Mouse (Mus musculus) midbrain, postnatal 0 days (tissue): Measurements from ENCODE around the gene Pofut1. TPM values are rescaled to one million over a fixed set of nuclear protein-coding genes. Genes with fewer than 3 reads are reported as not detected.

Experiments
- ATAC-seq: fragments of 200-750 bp; cut with Nextera tagmentation; 2 replicates; pipeline ENCODE4 v1.8.0; 2017; ENCODE audit warnings: moderate number of reproducible peaks, mild to moderate bottlenecking, moderate TSS enrichment, moderate library complexity; ENCODE audit not compliant: low FRiP score
- DNase-seq: peaks from one replicate; pipeline ENCODE4 v3.0.0-alpha.2; 2015; ENCODE audit warnings: low spot score
- H3K27ac ChIP-seq: fragments of 300-500 bp; sonication (generic); 2 replicates; pipeline ENCODE4 v1.5.1; 2014; ENCODE audit warnings: low read depth, mild to moderate bottlenecking, low read length, mixed read lengths
- H3K27me3 ChIP-seq: fragments of 300-500 bp; sonication (generic); 2 replicates; pipeline ENCODE4 v1.6.1; 2014; ENCODE audit warnings: low read length, control low read depth, mixed read lengths; ENCODE audit not compliant: insufficient read depth
- H3K36me3 ChIP-seq: fragments of 300-500 bp; sonication (generic); 2 replicates; pipeline ENCODE4 v1.6.1; 2014; ENCODE audit warnings: low read length, control low read depth, mixed read lengths; ENCODE audit not compliant: insufficient read depth
- H3K4me1 ChIP-seq: fragments of 300-500 bp; sonication (generic); 2 replicates; pipeline ENCODE4 v1.6.1; 2014; ENCODE audit warnings: mild to moderate bottlenecking, control low read depth, antibody characterized with exemption, low read length, mixed read lengths; ENCODE audit not compliant: insufficient read depth
- H3K4me2 ChIP-seq: fragments of 300-500 bp; sonication (generic); 2 replicates; pipeline ENCODE4 v1.6.1; 2014; ENCODE audit warnings: low read depth, mild to moderate bottlenecking, low read length, mixed read lengths; ENCODE audit not compliant: poor library complexity, severe bottlenecking
- H3K4me3 ChIP-seq: fragments of 300-500 bp; sonication (generic); 2 replicates; pipeline ENCODE4 v1.5.1; 2014; ENCODE audit warnings: low read depth, mild to moderate bottlenecking, low read length, moderate library complexity
- H3K9ac ChIP-seq: fragments of 300-500 bp; sonication (generic); replicated peaks from 2 replicates; pipeline ENCODE4 v1.6.1; 2014; ENCODE audit warnings: mild to moderate bottlenecking, low read length, moderate library complexity, mixed read lengths; ENCODE audit not compliant: poor library complexity, severe bottlenecking
- H3K9me3 ChIP-seq: fragments of 300-500 bp; sonication (generic); 2 replicates; pipeline ENCODE4 v1.6.1; 2016; ENCODE audit warnings: low read length, control low read depth
- CTCF ChIP-seq: IDR thresholded peaks from 2 replicates; pipeline ENCODE4 v1.5.1; 2016; ENCODE audit warnings: antibody characterized with exemption, mild to moderate bottlenecking
- WGBS: fragments of 180-500 bp; shearing (Covaris S2); extraction: QIAGEN DNeasy Blood & Tissue Kit; methylation state at CpG from one replicate; pipeline ENCODE4 v1.1.7; 2014; 5-methylcytosine and 5-hydroxymethylcytosine counted together
- polyA plus RNA-seq: library from polyadenylated mRNA; unstranded; fragments of >200 nt; fragmentation: Nextera tagmentation; extraction: Ambion mirVana; gene quantifications from 2 replicates; pipeline ENCODE4 v1.2.1, GENCODE M21; 2015
- total RNA-seq: library from RNA; depleted of rRNA; stranded (reverse); fragments of >200 nt; gene quantifications from 2 replicates; pipeline ENCODE4 v1.2.3, GENCODE M21; 2014

The Pofut1 gene
- total and polyA plus RNA-seq, 2 experiments from 2014 or later: 4.6 to 18.8 TPM

DNA sequence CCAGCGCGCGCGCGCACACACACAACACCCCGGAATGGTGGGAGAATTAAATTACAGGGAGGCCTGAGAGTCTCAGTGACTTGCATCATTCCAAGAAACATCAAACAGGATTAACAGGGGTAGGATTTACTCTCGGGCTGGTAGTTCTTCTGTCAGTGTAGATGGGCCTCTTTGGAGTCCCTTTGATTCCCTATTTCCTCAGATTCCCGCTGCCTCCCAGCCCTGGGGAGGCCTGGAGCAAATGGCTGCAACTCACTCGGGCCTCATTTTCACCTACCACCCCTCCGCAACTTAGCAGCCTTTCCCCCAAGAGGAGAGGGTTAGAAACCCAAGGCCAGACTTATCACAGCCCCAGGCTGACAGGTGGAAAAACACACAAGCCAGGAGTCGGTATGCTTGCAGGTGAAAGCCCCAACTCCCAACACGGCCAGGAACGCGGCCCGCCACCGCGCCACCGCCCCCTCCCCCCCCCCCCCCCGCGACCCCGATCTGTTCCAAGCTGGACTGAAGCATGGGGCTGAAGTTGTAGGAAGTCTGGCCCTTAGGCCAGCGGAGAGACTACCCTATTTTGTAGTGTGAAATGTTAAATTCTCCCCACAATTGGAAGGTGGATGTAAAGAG is 1.4 kb upstream of the Pofut1 start:
- Histone ChIP-seq H3K27me3 (no peaks in the 10 kb centered on the region), H3K9me3 (no peaks in the 10 kb centered on the region), H3K9ac (peak overlapping the region; percentile 97), H3K4me3 (peak overlapping the region; percentile 94), H3K4me1 (peaks cover 19% of the 10 kb centered on the region), H3K4me2 (peak overlapping the region; percentile 87), H3K36me3 (peaks cover 12% of the 10 kb centered on the region), H3K27ac (peak overlapping the region; percentile 38; the same call in 1 of the 2 replicates)
- TF ChIP-seq CTCF: no peak
- peak; percentile 21 for DNase-seq
- no peak for ATAC-seq
- WGBS: 2% methylated on average over 22 of the region's 22 CpGs

DNA sequence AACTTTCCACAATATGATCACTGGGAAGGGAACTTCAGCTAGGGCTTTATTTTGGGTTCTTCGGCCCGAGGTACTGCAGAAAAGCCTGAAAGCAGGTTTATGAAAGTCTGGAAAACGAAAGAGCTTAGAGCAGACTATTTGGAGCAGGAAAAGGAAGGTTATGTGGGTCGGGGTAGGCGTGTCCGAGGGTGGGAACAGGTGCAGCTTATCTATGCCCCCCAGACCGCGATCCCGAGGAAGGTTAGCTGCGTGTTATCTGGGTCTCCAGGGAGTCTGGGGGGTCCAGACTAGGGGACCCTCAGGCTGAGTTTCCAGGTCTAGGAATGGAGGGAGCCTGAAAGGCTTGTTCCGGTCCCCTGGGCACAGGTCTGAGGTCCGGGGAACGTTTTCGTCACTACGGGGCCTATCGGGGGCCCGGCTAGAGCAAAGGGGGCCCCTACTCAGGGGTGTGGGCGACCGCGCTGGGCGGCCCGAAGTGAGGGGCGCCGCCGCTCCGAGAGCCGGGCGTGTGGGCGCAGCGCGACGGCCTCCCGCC is 565 bp upstream of the Pofut1 start:
- Histone ChIP-seq H3K36me3 (peaks cover 5% of the 10 kb centered on the region; the same call in 1 of the 2 replicates), H3K9ac (peak overlapping the region; percentile 97), H3K4me2 (peak overlapping the region; percentile 87), H3K4me1 (peaks cover 19% of the 10 kb centered on the region), H3K9me3 (no peaks in the 10 kb centered on the region), H3K27me3 (no peaks in the 10 kb centered on the region), H3K27ac (peak overlapping the region; percentile 82), H3K4me3 (peak overlapping the region; percentile 94)
- peak; percentile 74 for ATAC-seq
- no peak for TF ChIP-seq CTCF
- DNase-seq: no peak
- 0% methylated on average over 33 of the region's 33 CpGs for WGBS

DNA sequence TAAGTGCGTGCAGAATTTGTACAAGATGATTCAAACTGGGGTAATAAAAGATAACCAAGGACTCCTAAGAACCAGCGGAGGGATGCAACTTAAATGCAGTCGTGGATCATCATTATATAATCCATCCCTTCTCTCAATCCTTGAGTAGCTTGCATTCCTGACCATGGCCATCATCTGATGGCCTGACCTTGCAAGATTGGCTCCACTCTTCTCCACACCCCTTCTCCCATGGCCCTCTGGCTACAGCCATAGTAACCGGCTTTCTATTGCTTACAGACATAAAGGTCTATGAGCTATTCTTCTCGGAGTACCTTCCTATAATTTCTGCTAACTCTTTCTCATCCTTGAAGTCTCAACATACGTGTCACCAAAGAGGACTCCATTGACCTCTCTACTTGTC is 823 bp downstream of the Pofut1 start:
- Histone ChIP-seq H3K27me3 (no peaks in the 10 kb centered on the region), H3K4me3 (peak overlapping the region; percentile 94), H3K4me2 (peak overlapping the region; percentile 87), H3K9ac (no peak overlapping the region), H3K36me3 (no peaks in the 10 kb centered on the region), H3K27ac (no peak overlapping the region), H3K4me1 (peaks cover 19% of the 10 kb centered on the region), H3K9me3 (no peaks in the 10 kb centered on the region)
- DNase-seq: no peak
- TF ChIP-seq CTCF: no peak
- 63% methylated on average over 6 of the region's 6 CpGs for WGBS
- no peak for ATAC-seq

DNA sequence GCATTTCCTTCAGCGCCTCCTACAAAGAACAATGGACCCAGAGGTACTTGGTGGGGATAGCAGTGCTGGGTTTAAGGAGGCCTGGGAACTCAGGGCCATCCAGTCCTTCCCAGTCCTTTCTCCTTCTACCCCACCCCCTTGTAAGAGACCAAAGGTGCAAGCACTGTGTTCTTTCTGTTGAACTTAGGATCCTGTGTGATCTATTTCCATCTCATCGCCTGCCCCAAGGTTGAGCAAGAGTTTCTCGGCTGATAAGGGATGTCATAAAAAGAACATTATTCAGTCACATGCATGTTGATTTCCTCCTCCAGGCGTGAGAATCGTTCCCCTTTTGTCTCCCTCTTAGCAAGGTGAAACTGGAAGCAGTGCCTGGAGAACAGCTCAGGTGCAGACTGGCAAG is 8.4 kb downstream of the Pofut1 start:
- no peak for ATAC-seq
- H3K9me3 ChIP-seq: no peaks in the 10 kb centered on the region
- no peak for TF ChIP-seq CTCF
- peaks cover 18% of the 10 kb centered on the region for H3K36me3 ChIP-seq
- H3K9ac ChIP-seq: no peak overlapping the region
- no peak for DNase-seq
- no peak overlapping the region for H3K4me2 ChIP-seq
- whole genome bisulfite sequencing: 92% methylated on average over 5 of the region's 5 CpGs
- H3K4me3 ChIP-seq: no peak overlapping the region
- H3K27ac ChIP-seq: no peak overlapping the region
- no peaks in the 10 kb centered on the region for H3K27me3 ChIP-seq
- no peaks in the 10 kb centered on the region for H3K4me1 ChIP-seq

- Histone ChIP-seq H3K4me3 (no peak overlapping the region), H3K4me2 (no peak overlapping the region), H3K9me3 (no peaks in the 10 kb centered on the region), H3K27ac (no peak overlapping the region), H3K36me3 (peaks cover 27% of the 10 kb centered on the region), H3K9ac (no peak overlapping the region), H3K4me1 (no peaks in the 10 kb centered on the region), H3K27me3 (no peaks in the 10 kb centered on the region)
- ATAC-seq: no peak
- TF ChIP-seq CTCF: no peak
- DNase-seq: no peak
- 95% methylated on average over 2 of the region's 2 CpGs for WGBS
These were observed 15.3 kb downstream of the Pofut1 start for GRCm38 (mm10) chr2:153256604-153257003.

DNA sequence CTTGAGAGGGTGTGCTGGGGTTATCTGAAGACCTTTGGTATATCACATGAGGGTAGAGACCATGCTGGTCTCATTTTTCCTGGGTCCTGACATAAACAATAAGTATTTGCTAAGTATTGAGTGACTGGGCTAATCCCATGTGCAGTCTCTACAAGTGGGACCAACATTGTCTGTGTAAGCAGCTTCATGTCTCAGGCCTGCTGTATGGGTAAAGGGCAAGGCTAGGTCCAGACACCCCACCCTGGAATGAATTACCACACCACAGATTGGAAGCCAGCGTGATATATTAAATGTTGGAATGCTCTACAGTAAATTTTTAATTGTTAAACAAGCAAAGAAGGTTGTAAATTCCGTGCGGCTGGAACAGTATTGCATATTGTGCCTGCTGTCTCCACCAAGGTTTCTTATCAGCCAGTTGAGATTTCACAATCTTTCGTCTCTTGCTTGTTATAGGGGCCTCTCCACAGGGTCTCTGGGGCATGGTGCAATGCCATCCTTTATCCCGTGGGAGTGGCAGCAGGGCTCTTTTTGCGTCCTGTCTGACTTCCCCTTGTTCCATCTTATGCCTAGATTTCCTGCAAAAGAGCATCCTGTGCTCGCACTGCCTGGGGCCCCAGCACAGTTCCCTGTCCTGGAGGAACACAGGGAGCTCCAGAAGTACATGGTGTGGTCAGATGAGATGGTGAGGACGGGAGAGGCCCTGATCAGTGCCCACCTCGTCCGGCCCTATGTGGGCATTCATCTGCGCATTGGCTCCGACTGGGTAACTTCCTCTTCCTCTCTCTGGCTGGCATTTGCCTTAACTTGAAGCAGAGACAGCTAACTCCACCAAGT is 17.9 kb downstream of the Pofut1 start:
- Histone ChIP-seq H3K4me3 (no peak overlapping the region), H3K9me3 (no peaks in the 10 kb centered on the region), H3K27me3 (no peaks in the 10 kb centered on the region), H3K27ac (no peak overlapping the region), H3K36me3 (peaks cover 37% of the 10 kb centered on the region), H3K4me2 (no peak overlapping the region), H3K9ac (no peak overlapping the region), H3K4me1 (no peaks in the 10 kb centered on the region)
- TF ChIP-seq CTCF: no peak
- ATAC-seq (no peak), DNase-seq (no peak)
- WGBS: 86% methylated on average over 12 of the region's 12 CpGs
